Mouse (Mus musculus): ENCODE measurements around the gene Ptger1. TPM values are rescaled to one million over a fixed set of nuclear protein-coding genes. Genes with fewer than 3 reads are reported as not detected.

Ptger1 gene
- polyA plus RNA-seq, 1 experiment from 2014 or later = 1.8 TPM

- Histone ChIP-seq H3K4me1 (replicated peaks; ENCODE audit: control insufficient read depth, insufficient read depth, low read length) (no peaks in the 10 kb centered on the region), H3K9me3 (ENCODE audit: control insufficient read depth, low read length) (no peaks in the 10 kb centered on the region), H3K27me3 (ENCODE audit: control insufficient read depth, insufficient read depth, low read length) (no peaks in the 10 kb centered on the region), H3K4me3 (replicated peaks; ENCODE audit: low read length) (no peak overlapping the region), H3K27ac (no peak overlapping the region), H3K4me2 (replicated peaks) (no peak overlapping the region), H3K9ac (no peak overlapping the region), H3K36me3 (replicated peaks; ENCODE audit: control insufficient read depth, insufficient read depth) (no peaks in the 10 kb centered on the region)
- DNase-seq (ENCODE audit: low spot score) (no peak), ATAC-seq (ENCODE audit: low FRiP score) (no peak)
- 93% methylated on average over 6 of the region's 6 CpGs for WGBS
These were observed 40.7 kb upstream of the Ptger1 start for GRCm38 (mm10) chr8:83625676-83626299.

- Histone ChIP-seq H3K4me1 (replicated peaks; ENCODE audit: control insufficient read depth, insufficient read depth, low read length) (no peaks in the 10 kb centered on the region), H3K27ac (no peak overlapping the region), H3K4me2 (replicated peaks) (no peak overlapping the region), H3K27me3 (ENCODE audit: control insufficient read depth, insufficient read depth, low read length) (no peaks in the 10 kb centered on the region), H3K36me3 (replicated peaks; ENCODE audit: control insufficient read depth, insufficient read depth) (no peaks in the 10 kb centered on the region), H3K9me3 (ENCODE audit: control insufficient read depth, low read length) (0 out of 2 replicates have a peak, but pooled peaks cover 4% of the 10 kb centered on the region), H3K4me3 (replicated peaks; ENCODE audit: low read length) (no peak overlapping the region), H3K9ac (no peak overlapping the region)
- no peak for DNase-seq (ENCODE audit: low spot score)
- WGBS = 91% methylated on average over 7 of the region's 7 CpGs
- no peak for ATAC-seq (ENCODE audit: low FRiP score)
These were observed 34.3 kb upstream of the Ptger1 start for GRCm38 (mm10) chr8:83632083-83632707.

- H3K36me3 ChIP-seq (replicated peaks; ENCODE audit: control insufficient read depth, insufficient read depth) = no peaks in the 10 kb centered on the region
- WGBS = 80% methylated on average over 4 of the region's 4 CpGs
- ATAC-seq (ENCODE audit: low FRiP score) (no peak), DNase-seq (ENCODE audit: low spot score) (no peak)
- no peaks in the 10 kb centered on the region for H3K4me1 ChIP-seq (replicated peaks; ENCODE audit: control insufficient read depth, insufficient read depth, low read length)
- no peak overlapping the region for H3K27ac ChIP-seq
- no peak overlapping the region for H3K9ac ChIP-seq
- H3K4me2 ChIP-seq (replicated peaks) = no peak overlapping the region
- no peak overlapping the region for H3K4me3 ChIP-seq (replicated peaks; ENCODE audit: low read length)
- H3K27me3 ChIP-seq (ENCODE audit: control insufficient read depth, insufficient read depth, low read length) = no peaks in the 10 kb centered on the region
- H3K9me3 ChIP-seq (ENCODE audit: control insufficient read depth, low read length) = 0 out of 2 replicates have a peak, but pooled peaks cover 4% of the 10 kb centered on the region
These were observed 27.6 kb upstream of the Ptger1 start for GRCm38 (mm10) chr8:83638856-83639255.

- no peak for ATAC-seq (ENCODE audit: low FRiP score)
- Histone ChIP-seq H3K9ac (no peak overlapping the region), H3K4me3 (replicated peaks; ENCODE audit: low read length) (no peak overlapping the region), H3K4me1 (replicated peaks; ENCODE audit: control insufficient read depth, insufficient read depth, low read length) (no peaks in the 10 kb centered on the region), H3K4me2 (replicated peaks) (no peak overlapping the region), H3K27me3 (ENCODE audit: control insufficient read depth, insufficient read depth, low read length) (no peaks in the 10 kb centered on the region), H3K9me3 (ENCODE audit: control insufficient read depth, low read length) (0 out of 2 replicates have a peak, but pooled peaks cover 4% of the 10 kb centered on the region), H3K36me3 (replicated peaks; ENCODE audit: control insufficient read depth, insufficient read depth) (no peaks in the 10 kb centered on the region), H3K27ac (no peak overlapping the region)
- no peak for DNase-seq (ENCODE audit: low spot score)
- WGBS = 80% methylated on average over 5 of the region's 5 CpGs
These were observed 26.8 kb upstream of the Ptger1 start for GRCm38 (mm10) chr8:83639649-83640048.

- 97% methylated on average over 11 of the region's 11 CpGs for WGBS
These were observed 19.0 kb upstream of the Ptger1 start for GRCm38 (mm10) chr8:83647511-83647910.

GRCm38 (mm10) chr8:83648031-83648430 lies 18.4 kb upstream of the Ptger1 start:
- no peak overlapping the region for H3K27ac ChIP-seq
- H3K4me3 ChIP-seq (replicated peaks; ENCODE audit: low read length) = no peak overlapping the region
- H3K36me3 ChIP-seq (replicated peaks; ENCODE audit: control insufficient read depth, insufficient read depth) = no peaks in the 10 kb centered on the region
- WGBS = 97% methylated on average over 4 of the region's 4 CpGs
- peaks cover 1% of the 10 kb centered on the region; the same call in 1 of the 2 replicates for H3K4me1 ChIP-seq (replicated peaks; ENCODE audit: control insufficient read depth, insufficient read depth, low read length)
- ATAC-seq (ENCODE audit: low FRiP score) (no peak), DNase-seq (ENCODE audit: low spot score) (no peak)
- H3K9ac ChIP-seq = no peak overlapping the region
- H3K9me3 ChIP-seq (ENCODE audit: control insufficient read depth, low read length) = no peaks in the 10 kb centered on the region
- H3K4me2 ChIP-seq (replicated peaks) = no peak overlapping the region
- no peaks in the 10 kb centered on the region for H3K27me3 ChIP-seq (ENCODE audit: control insufficient read depth, insufficient read depth, low read length)

More at GRCm38 (mm10) chr8:83647511-83647910, 19.0 kb upstream of the Ptger1 start:
- H3K27ac ChIP-seq = no peak overlapping the region
- H3K9me3 ChIP-seq (ENCODE audit: control insufficient read depth, low read length) = no peaks in the 10 kb centered on the region
- H3K36me3 ChIP-seq (replicated peaks; ENCODE audit: control insufficient read depth, insufficient read depth) = no peaks in the 10 kb centered on the region
- no peak for DNase-seq (ENCODE audit: low spot score)
- no peaks in the 10 kb centered on the region for H3K27me3 ChIP-seq (ENCODE audit: control insufficient read depth, insufficient read depth, low read length)
- no peak for ATAC-seq (ENCODE audit: low FRiP score)
- no peaks in the 10 kb centered on the region for H3K4me1 ChIP-seq (replicated peaks; ENCODE audit: control insufficient read depth, insufficient read depth, low read length)
- H3K4me3 ChIP-seq (replicated peaks; ENCODE audit: low read length) = no peak overlapping the region
- H3K9ac ChIP-seq = no peak overlapping the region
- no peak overlapping the region for H3K4me2 ChIP-seq (replicated peaks)

GRCm38 (mm10) chr8:83649699-83650098 lies 16.8 kb upstream of the Ptger1 start:
- Histone ChIP-seq H3K9me3 (ENCODE audit: control insufficient read depth, low read length) (no peaks in the 10 kb centered on the region), H3K36me3 (replicated peaks; ENCODE audit: control insufficient read depth, insufficient read depth) (no peaks in the 10 kb centered on the region), H3K4me1 (replicated peaks; ENCODE audit: control insufficient read depth, insufficient read depth, low read length) (peaks cover 12% of the 10 kb centered on the region), H3K4me3 (replicated peaks; ENCODE audit: low read length) (no peak overlapping the region), H3K27me3 (ENCODE audit: control insufficient read depth, insufficient read depth, low read length) (no peaks in the 10 kb centered on the region), H3K9ac (no peak overlapping the region), H3K27ac (no peak overlapping the region), H3K4me2 (replicated peaks) (no peak overlapping the region)
- ATAC-seq (ENCODE audit: low FRiP score) (no peak), DNase-seq (ENCODE audit: low spot score) (no peak)
- WGBS = 96% methylated on average over 6 of the region's 6 CpGs

GRCm38 (mm10) chr8:83652030-83652743 lies 14.3 kb upstream of the Ptger1 start, which contains the start of gene Gipc1:
Gene Gipc1, plus strand, starts transcription at chr8:83652677.
- WGBS = 4% methylated on average over 48 of the region's 50 CpGs
- Histone ChIP-seq H3K9me3 (ENCODE audit: control insufficient read depth, low read length) (no peaks in the 10 kb centered on the region), H3K4me3 (replicated peaks; ENCODE audit: low read length) (peak within 1 kb of the TSS; percentile 96), H3K27ac (peak within 1 kb of the TSS; percentile 92), H3K36me3 (replicated peaks; ENCODE audit: control insufficient read depth, insufficient read depth) (no peaks in the 10 kb centered on the region), H3K27me3 (ENCODE audit: control insufficient read depth, insufficient read depth, low read length) (no peaks in the 10 kb centered on the region), H3K9ac (peak within 1 kb of the TSS; percentile 88), H3K4me2 (replicated peaks) (peak within 1 kb of the TSS; percentile 96), H3K4me1 (replicated peaks; ENCODE audit: control insufficient read depth, insufficient read depth, low read length) (peaks cover 16% of the 10 kb centered on the region)
- DNase-seq (ENCODE audit: low spot score) (peak; percentile 97), ATAC-seq (ENCODE audit: low FRiP score) (peak; percentile 97)
